Mouse (Mus musculus): Measurements from ENCODE around the gene Snd1.

Snd1 gene

DNA sequence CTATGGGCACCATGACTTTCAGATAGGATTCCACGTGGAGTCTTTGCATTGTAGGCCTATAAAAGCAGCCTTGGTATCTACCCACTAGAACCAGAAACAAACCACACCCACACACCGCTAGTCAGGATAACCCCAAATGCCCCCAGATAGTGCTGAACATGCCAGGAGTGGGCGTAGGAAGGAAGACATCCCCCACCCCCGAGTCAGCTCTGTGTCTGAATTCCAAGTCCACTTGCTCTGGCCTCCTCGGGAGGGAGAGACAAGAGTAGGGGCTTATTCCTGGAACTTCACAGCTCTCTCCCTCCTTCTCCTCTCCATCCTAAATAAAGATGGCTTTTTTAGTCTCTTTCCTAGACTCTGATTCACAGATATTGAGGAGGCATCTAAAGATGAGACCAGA, 494.7 kb downstream of the Snd1 start:
- DNase-seq (ENCODE audit: low read depth, low spot score), result no peak

DNA sequence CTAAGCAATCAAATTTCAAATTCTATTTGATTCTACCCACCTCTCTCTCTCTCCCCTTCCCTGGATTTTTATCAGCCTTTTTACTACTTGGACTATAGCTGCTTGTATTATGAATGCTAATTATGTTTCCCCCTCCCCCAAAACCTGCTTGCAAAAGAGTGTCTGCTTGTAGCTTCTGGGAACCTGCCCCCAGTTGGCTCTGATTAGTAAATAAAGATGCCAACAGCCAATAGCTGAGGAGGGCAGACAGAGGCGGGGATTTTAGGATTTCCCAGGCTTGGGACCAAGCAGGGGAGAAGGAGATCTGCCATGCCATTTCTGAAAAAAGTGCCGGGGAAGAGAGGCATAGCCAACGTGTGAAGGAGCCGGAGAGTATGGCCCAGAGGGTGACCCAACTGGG, 495.8 kb downstream of the Snd1 start:
- DNase-seq (ENCODE audit: low read depth, low spot score), result no peak

DNA sequence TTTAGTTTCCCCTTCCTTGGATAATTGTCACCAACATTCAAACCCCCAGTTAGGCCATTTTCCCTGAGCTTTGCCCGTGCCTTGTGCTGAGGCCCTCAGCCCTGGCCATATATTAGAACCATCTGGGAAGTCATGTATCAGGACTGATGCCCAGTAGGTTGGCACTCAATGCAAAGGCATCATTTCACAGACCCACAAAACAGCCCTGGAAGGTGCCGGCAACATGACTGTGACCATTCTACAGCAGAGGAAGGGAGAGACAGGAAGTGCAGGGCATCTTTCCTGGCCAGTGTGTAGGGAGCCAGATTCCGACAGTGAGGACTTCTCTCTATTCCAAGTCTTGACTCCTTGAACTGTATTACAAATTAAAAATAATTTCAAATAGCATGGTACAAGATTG, 499.6 kb downstream of the Snd1 start:
- no peak for DNase-seq (ENCODE audit: low read depth, low spot score)

DNA sequence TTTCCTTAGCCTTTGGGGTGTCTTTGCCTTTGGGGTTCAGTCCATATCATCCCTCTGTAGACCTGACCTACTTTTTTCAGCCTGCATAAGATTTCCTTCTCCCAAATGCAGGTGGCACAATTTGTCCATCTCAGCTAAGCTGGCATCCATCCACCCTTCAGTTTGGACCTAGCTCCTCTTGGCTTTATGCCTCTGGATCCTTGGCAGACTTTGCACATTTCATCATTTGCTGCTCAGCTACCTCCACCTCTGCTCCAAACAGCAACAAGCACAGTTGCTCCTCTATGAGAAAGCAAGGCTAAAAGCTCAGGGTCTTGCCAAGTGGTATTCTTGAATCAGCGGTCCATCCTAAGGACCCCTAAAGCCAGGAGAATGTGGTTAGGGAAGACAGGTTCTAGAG, 500.2 kb downstream of the Snd1 start:
- no peak for DNase-seq (ENCODE audit: low read depth, low spot score)

DNA sequence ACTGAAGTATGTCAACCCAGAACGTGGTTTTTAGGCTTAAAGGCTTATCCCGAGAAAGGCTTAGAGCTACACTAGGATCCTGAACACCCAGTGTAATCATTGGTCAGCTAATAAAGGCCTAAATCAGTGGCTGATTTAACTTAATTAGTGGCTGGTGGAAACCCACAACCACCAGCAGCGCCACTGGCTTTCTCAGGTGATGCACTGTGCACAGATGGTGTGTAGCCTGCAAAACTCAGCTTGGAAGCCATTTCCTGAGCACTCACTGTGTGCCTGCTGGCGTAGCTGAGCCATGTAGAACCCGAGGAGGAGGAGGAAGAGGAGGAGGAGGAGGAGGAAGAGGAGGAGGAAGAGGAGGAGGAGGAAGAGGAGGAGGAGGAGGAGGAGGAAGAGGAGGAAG, 503.1 kb downstream of the Snd1 start:
- DNase-seq (ENCODE audit: low read depth, low spot score), result no peak

DNA sequence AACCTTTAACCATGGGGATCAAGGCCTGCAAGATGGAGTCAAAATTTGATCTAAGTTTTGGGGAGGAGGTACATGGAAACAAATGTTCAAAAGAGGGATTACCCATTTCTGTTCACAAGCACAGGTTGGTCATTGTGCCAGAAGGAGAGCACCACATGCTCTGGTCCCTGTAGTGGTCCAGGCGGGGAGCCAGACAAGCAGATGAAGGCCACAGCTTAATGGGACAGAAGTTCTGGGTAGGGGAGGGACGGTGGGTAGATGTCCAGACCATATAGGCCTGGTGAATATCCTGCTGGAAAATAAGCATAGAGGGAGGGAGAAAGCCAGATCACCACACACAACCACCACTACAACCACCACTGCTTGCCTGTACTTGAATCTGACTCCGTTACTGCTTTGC, 503.9 kb downstream of the Snd1 start:
- DNase-seq (ENCODE audit: low read depth, low spot score), result no peak

DNA sequence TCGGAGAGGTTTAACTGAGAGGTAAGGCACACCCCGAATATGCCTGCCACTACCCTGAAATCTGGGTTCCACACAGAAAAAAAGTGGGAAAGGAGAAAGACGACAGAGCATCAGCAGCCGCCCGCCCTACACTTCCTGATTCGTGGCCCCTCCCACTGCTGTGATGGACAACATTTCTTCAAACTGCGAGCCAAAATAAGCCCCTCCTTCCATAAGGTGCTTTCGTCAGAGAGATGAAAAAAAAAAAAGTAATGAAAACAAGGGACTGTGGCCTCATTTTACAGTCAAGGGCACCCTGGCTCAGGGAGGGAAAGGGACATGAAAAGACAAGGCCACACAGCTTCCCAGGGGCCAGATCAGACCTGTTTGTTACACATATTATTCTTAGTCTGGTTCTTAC, 504.6 kb downstream of the Snd1 start:
- DNase-seq (ENCODE audit: low read depth, low spot score), result no peak

DNA sequence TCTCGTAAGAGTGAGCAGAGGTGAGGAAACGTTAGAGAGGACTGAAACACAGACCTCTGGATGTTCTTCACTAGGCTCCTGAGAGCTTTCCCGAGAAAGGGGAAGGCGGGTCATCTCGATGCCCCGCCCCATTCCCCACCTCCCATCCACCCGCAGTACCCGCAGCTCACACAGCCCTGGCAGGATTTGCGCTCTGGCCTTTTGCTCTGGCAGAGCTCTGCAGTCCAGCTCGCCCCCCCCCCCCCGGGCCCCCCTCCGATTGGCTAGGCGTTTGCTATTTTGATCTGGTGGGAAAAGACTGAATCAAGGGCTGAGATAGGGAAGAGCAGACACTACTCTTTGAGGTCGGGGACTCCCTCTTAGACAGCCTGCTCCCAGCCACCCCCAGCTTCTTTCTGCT, 505.3 kb downstream of the Snd1 start:
- DNase-seq (ENCODE audit: low read depth, low spot score), result no peak

DNA sequence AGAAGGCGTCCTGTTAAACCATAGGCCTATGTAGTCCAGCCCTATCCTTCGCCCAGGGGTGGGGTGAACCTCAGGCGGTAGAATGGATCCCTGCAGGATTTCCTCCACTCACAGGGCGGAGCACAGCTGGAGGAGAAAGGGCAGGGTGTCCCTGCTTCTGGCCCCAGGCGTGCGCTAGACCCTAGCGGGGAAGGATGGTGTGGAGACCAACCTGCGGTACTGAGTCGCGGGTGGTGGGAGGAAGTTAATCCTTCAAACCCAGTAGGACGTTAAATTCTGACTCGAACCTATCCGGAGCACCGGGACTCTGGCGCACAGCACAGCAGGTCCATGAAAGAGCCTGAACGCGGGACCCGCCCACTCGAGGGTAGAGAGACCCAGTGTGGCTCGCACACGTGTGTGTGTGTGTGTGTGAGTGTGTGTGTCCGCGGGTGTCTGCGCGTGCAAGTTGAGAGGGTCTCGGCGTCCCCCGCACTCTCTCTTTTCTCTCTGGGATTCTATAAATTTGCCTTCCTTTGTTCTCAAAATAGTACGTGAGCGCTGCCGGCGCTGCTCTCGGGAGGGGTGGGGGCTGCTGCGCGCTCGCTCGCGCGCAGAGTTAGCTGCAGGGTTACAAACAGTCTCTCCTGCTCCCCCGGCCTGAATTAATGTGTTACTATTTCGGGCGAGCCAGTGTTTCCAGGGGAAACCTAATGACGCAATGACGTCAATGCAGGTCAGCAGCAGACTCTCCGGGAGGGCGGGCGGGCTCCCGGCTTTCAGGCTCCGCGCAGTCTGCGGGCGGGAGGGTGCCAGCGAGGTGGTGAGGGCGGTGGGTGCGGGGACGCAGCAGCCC, 506.0 kb downstream of the Snd1 start:
- no peak for DNase-seq (ENCODE audit: low read depth, low spot score)

DNA sequence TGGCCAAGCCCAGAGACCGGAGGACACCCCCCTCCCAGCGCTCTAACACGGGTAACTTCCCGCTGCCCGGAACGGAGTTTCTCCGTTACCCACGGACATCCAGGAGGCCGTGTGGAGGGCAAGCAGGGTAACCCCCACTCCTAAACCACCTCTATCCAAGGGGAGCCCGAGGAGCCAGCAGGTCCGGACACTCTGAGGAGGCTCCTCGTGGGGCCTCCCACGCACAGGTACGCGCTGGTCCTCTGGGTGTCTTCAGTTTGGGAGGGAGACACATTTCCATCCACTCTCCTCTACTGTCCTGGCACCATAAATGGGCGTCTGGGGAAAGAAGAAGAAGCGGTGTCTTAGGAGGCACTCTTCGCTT, 506.6 kb downstream of the Snd1 start:
- DNase-seq (ENCODE audit: low read depth, low spot score), result no peak

DNA sequence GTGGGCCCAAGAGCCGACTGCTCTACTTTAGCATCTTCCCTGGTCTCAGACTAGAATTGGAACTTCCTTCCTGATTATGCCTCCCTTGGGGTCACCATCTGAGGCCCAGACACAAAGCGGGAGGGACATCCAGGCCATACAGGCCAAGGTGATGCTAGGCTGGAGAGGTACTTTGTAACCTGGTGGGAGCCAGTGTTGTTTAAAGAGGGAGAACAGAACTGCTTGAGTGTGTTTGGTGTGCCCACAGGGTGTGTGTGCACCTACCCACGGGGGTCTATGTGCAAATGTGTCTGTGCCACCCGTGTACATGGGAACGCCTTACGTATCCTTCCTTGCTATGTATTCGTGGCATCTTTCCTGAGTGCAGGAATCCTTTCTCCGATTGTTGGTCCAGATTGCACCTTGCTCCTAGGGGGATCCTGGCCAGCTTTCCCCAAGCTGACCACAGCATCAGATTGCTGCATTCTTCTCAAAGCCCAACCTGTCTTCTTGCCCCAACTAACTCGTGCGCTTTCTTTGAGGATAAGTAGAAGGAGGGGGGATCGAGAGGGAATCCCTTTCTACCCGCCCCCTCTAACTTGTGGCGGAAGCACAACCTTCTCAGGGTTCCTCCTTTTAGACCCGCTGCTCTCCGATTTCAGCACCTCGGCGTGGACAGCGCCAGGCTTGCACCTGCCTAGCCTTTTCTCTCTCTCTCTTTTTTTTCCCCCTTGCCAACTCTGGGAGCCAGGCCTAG, 507.2 kb downstream of the Snd1 start:
- peak; percentile 19 for DNase-seq (ENCODE audit: low read depth, low spot score)

DNA sequence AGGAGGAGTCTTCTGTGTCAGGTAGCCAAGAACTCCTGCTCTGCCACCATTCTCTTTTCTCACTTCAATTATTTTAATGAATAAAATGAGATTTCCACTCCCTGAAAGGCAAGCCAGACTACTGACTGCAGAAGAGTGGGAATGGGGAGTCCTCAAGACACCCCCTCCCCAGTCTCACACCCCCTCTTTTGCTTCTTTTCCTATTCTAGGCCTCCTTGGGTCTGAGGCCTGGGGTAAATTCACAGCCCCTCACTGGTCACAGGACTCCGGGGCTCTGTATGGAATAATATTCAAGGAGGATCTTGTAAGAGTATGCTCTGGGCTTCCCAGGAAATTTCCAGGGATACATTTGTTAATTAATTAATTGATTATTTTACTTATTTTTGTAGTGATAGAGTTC, 507.9 kb downstream of the Snd1 start:
- no peak for DNase-seq (ENCODE audit: low read depth, low spot score)
